In genomic region chr15:25225431-25225830, GRCm38 (mm10) we compare ENCODE assay signal across 12 mouse cellular contexts.
"Had no signal": no experiment of that assay in that cellular context is flagged by ENCODE, and none has a peak within 500 bp of the region (broad histone marks: within the 10 kb centered on the region; RNA-seq: fewer than 3 reads in every experiment).

No protein-coding gene starts in this region.

- DNase-seq: lung, adult 18-20 months; lung, postnatal 10 days; lung, postnatal 4 days; midbrain, embryonic 14.5 days; right cerebral cortex, adult 18-20 months; right cerebral cortex, postnatal 25 days; right cerebral cortex, postnatal 4 days; spleen, adult 18-20 months; thymus, adult 18-20 months; thymus, postnatal 14 days; thymus, postnatal 36 days had no signal

- ATAC-seq: midbrain, embryonic 16.5 days had no signal
